Mouse (Mus musculus): ENCODE results near the gene Lrp1. TPM values are rescaled to one million over a fixed set of nuclear protein-coding genes. Genes with fewer than 3 reads are reported as not detected.

The Lrp1 gene
- total RNA-seq, 2 experiments from 2014 or later, result 85.0 to 105 TPM

DNA sequence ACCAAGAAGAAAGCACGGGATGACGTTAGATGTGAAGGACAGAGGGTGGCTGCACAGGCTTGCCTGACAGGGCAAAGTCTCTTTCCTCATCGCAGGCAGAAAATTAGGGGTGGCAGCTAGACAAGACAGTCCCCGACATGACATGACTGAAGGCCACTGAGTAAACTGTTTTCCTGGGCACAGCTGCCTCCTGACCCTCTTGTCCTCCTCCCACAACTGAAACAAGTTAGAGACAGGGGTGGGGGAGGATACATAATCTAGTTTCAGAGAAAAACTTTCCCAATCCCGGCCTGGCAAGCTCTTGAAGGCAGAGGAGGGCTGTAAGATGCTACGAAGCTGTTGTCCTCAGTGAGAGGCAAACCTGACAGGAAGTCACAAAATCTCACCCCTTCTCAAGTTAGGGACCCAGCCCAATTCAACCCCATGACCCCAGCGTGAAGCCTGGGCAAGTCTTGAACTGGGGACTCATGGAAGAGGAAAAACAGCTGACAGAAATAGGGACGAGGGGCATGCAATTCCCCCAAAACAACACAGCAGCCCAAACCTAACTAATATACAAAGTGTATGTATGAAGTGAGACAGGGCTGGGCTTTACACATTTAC lies 1.7 kb downstream of the Lrp1 start:
- no peak for DNase-seq
- intact Hi-C loops (cut with DNase I), result loop anchor here (2.0 kb wide), 2 partner anchors 18 to 42 kb away; no protein-coding TSS in a partner anchor

DNA sequence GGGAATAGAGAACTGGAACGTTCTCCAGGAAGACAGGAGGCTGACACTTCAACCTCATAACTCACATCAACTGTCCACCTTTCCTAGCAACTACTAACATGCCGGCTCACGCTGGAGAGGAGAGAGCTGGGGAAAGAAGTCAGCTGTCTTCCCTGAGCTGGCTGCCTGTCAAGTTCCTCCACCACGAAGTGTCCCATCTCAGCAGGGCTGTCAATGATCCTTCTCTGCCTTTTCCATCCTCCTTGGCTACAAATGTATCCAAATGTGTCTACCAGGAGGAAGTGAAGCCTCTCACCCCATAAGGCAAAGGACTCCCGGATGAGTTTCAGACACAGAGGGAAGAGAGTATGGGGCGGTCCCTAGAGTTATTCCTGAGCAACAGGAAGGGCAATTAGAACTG lies 2.8 kb downstream of the Lrp1 start:
- no peak for DNase-seq
- intact Hi-C loops (cut with DNase I), result loop anchor here (2.0 kb wide), 2 partner anchors 17 to 41 kb away; no protein-coding TSS in a partner anchor

DNA sequence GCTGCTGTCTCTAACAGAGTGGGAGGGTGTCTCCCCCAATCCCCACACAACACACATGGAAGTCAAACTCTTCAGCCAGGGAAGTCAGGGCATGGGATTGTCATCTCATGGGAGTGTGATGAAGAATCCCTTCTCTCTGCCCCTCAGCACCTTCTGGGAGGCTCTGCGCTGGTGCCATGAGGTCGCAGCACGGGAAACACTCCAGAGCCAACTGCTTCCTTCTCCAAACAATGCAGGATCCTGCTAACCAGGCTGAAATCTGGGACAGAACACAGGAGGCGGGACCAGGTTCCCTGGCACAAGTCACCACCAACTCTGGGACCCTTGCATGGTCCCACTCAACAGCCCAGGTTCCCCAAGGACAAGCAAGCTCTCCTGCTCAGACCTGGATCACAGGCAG lies 3.7 kb downstream of the Lrp1 start:
- DNase-seq, result no peak
- intact Hi-C loops (cut with DNase I), result no loop called here

DNA sequence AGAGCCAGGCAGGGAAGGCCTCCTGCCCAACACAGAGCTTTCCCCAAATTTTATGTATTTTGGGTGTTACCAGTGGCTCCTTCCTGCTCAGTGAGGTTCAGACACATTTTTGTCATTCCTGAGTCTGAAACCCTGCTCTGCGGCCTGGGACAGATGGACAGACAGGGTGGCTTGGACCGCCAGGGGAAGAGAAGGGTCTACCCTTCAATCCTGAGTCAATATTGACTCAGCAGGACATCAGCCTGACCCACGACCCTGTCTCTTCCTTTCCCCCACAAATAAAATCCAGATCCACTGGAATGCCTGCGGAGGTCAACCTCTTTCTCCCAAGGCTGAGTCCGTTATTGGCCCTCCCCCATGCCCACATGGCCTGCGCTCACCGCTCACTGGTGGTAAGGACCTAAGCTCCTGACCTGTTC lies 4.7 kb downstream of the Lrp1 start:
- no peak for DNase-seq
- intact Hi-C loops (cut with DNase I), result no loop called here

DNA sequence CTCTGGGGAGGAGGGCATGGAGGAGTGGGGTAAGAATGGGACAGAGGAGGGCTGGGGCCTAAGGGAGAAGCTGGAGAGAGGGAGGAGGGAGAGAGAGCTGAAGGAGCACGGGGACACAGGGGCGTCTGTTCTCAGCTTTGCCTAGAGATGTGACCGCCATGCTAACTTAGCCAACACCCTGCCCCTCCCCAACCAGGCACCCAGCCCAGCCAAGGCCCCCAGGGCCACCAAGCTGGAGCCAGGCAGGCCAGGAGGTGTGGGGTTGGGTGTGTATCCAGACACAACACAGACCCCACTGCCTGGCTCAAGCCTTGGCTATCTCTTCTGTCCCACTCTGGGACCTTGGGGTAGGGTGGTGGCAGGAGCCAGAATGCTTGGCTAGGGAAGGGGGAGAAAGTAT lies 5.4 kb downstream of the Lrp1 start:
- intact Hi-C loops (cut with DNase I), result no loop called here
- DNase-seq, result peak; percentile 69 to 70

DNA sequence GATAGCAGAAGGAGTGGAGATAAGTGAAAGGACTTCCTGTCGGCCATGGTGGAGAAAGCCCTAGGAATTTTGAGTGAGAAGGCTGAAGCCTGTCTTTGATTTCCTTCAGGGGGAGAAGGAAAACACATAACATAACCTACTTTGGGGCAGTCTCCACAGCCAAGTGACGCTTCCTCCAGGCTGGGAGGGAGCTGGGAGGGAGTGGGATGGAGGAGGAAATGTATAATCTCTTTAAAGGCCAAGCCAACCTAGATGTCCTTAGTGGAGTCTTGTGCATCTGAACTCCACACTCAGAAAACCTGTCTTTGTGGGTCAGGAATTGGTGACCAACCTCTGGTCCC lies 5.9 kb downstream of the Lrp1 start:
- intact Hi-C loops (cut with DNase I), result no loop called here
- no peak for DNase-seq

DNA sequence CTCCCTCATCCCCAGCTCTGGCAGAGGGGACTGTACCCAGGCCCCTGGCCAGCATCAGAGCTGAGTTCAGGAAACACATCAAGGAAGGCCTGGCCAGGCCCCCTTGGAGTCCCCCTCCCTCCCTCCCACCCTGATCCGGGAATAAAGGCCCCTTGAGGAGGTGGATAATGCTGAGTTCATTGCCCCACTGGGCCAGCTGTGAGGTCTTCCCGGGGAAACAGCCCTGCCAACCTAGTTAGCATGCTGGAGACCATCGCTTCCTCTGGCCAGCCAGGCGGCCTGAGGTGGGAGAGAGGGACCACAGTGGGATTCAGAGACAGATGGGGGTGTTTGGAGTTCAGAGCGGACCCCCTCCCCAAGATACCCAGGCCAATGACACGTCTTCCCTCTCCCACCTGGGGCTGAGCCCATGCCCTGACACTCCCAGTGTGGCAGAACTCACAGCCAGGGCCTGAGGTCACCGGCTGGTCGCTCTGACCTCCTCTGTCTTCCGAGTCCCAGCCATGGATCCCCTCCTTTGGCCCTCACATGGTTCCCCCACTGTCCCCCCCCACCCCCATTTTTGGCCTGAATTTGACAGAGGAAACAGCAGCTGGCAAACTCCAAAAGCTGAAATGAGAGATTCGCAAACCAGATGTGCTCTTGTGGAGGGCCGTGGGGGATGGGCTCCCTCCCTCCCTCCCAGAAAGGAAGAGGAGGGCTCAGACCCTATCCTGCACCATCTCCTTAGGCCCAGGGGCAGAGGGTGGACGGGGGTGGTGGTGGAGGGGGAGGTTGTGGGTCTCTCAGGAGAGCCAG lies 6.5 kb downstream of the Lrp1 start:
- no peak for DNase-seq
- intact Hi-C loops (cut with DNase I), result no loop called here

DNA sequence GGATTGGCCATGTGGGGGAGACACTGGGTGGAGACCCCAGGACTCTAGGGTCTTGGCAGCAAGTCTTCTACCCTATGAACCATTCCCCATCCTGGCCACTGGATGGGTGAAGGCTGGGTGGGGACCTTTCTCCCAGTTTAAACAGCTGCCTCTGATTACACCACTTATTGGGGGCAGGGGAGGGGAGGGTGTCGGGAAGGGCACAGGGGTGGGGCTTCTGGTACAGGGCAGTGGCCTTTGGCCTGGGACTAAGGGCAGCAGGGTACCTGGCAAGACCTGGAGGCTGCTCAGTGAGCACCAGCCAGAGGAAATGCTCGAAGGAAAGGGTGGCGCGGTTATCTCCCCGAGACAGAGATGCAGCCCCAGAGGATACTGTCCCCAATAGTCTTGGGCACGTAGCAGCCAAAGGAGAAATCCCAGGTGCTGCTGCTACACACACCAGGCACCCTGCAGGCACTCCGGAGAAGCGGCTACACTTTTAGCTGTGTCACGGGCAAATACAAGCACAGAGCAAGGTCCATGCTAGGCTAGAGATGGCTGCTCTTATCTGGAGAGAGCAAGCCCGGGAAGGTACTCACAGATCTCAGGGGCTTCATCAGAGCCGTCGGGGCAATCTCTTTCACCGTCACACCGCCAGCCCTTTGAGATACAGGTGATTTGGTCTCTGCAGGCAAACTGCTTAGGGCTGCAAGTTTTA lies 8.7 kb downstream of the Lrp1 start:
- DNase-seq, result no peak
- intact Hi-C loops (cut with DNase I), result no loop called here

DNA sequence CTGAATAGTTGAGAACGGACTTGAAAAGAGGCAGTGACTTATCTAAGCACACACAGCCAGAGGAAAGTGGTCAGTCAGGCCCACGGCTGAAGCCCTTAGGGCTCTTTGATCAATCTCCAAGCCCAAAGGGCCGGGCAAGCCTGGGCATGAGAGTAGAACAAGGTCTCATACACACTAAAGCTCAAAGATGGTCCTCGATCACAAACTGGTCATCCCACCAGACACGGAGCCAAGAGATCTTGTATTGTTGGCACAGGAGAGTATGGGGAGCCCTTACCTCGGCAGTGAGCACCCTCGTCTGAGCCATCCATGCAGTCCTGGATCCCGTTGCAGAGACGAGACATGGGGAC lies 10.9 kb downstream of the Lrp1 start:
- intact Hi-C loops (cut with DNase I), result no loop called here
- DNase-seq, result no peak

DNA sequence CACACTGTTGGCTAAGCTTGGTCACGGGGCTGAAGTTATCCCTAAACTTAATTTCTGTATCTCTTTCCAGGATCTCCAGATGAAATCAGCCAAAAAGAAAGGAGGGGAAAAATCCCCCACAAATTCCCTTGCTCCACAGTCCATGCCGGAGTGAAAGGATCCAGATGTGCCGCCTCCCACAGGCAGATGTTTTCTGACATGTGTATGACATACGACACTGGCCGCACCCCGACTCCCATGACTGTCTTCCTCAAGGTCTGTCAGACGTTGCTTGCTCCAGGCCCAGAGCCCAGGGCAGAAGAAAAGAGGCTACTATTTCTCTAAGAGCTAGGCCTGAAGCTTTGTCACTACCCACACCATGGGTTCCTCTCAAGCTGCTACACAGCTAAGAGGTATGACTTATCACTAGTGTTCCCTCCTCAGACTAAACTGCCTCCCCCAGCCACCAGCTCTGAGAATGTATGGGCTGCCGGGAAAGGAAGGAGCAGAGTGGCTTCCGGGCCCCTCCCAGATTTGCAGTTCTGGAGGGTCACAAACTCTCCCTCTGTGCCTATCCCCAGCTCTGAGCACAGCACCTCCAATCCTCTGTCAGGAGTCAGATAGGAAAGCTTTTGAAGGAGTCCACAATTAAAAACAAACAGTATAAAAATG lies 11.4 kb downstream of the Lrp1 start:
- intact Hi-C loops (cut with DNase I), result no loop called here
- no peak for DNase-seq

DNA sequence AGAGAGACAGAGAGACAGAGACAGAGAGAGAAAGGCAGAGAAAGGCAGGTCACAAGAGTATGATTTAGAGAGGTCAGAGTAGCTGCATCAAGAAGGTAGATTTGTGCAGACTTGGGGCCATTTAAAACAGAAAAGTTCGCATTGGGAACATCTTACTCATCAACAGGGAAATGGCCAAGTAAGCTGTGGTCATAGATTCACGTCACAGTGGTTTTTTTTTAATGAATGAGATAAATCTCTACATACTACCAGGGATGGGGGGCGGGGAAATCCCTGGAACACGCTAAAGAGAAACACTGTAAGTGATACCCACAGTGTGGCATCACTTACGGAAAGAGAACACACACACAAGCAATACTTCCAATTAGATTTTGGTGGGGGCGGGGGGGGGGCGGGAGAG lies 13.9 kb downstream of the Lrp1 start:
- no peak for DNase-seq
- intact Hi-C loops (cut with DNase I), result no loop called here

DNA sequence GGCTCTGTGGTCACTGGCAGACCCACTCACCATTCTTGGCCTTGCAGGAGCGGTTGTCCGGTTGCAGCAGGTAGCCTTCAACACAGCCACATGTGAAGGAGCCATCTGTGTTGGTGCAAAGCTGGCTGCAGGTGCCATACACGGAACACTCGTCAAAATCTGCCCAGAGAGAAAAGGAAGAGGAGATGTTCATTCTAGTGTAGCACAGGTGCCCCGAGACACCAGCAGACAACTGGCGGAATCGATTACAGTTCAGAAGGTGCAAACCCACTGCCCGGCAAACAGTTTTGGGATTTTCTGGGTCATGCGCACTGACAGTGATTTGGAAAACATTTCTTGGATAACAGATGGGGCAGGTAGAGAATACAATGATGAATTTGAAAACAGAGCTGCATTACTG lies 15.2 kb downstream of the Lrp1 start:
- no peak for DNase-seq
- intact Hi-C loops (cut with DNase I), result no loop called here

DNA sequence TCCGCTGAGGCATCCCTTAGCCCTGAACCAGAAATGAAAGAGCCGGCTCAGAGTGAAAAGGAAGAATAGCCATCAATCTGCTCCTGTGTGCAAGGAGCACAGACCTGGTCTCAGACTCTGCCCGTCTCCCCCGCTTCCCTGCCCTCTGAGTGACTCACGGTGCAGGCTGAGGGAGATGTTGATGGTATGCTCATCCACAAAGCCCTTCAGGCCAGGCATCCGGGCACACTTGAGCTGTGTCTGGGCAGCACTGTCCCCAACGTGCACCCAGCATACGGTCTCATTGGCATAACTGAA lies 15.7 kb downstream of the Lrp1 start:
- DNase-seq, result no peak
- intact Hi-C loops (cut with DNase I), result no loop called here

DNA sequence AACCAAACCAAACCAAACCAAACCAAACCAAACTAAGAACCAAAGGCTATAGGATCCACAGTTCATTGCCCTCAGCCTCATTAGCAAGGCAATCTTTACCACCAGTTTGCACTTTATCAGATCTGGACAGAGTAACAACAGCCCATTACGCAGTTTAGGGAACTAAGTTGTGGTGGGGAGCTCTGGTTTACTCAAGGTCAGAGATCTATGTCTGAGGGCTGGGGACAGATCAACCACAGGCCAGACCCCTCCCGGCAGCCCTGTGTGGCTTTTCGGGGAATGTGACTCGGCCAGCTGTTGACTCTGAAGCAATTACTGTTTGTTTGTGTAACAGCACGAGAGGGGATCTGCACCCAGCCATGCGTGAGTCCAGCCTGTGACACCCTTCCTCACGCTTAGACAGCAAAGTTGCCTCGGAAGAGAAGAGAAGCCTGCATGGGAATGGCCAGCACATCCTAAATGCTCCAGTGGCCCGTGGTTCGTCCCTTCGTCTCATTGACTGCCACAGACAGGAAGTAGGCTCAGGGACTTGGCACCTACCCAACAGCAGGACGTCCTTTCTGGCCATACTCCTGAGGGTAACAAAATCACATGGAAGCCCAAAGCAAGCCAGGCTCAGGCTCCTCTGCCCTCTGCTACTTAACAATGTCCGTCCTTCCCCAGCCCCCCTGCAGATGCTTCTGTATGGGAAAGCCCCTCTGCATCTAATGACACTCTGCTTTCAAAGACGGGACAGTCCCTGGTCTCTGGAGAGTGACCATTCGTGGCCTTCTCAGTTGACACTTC lies 16.3 kb downstream of the Lrp1 start:
- DNase-seq, result peak; percentile 75 to 77
- intact Hi-C loops (cut with DNase I), result no loop called here

DNA sequence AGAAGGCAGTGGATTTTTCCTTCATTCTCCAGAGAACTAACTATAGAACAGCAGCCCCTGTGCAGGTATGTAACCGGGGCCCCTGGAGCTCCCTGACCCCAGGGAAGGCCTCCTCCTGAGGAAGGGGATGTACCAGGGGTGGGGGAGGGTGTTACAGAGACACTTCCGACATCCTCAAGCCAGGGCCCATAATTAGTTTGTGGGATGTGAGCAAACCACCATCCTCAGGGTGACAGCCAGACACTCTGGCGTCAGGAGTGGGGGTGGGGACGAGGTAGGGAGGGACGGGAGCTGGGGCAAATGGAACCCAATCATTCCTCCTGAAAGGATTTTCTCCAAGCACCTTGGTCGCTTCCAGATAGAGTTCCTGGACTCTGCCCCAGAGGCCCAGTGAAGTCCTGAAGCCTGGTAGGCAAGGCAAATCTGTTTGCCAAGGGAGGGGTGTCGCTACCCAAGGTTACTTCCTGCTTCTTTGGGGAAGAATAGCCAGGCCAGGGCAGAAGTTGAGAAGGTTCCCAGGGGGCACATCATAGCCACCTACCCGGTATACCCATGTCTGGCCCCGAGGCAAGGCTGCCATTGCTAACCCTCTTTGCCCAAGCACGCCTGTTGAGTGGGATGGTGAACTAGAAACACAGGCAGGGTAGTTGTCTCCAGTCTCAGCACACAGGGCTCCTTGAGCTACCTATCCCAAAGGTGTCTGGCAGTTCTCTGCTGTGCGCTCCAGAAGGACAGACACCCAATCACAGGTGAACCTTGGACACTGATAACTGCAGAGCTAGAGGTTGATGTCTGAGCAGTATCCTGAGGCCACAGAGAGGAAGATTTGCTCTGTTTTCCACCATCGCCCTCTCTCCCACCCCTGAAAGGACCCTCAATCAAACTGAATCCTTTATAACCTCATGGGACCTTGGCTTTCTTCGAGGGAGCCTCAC lies 17.2 kb downstream of the Lrp1 start:
- DNase-seq, result no peak
- intact Hi-C loops (cut with DNase I), result no loop called here

DNA sequence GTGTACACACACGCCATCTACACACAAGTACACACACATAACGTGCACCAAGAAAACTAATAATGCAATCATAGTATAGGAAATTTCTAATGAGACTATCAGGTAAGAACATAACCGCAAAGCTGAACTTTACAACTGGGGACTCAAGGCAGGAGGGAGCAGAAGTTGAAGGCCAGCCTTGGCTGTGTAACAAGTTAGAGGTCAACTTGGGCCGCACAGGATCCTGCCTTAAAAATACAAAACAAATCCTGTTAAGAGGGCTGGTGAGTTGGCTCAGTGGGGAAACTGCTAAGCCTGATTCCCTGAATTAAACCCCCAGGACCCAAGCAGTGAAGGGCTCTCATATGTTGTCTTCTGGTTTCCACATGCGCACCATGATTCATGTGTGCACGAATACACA lies 18.8 kb downstream of the Lrp1 start:
- DNase-seq, result no peak
- intact Hi-C loops (cut with DNase I), result no loop called here

DNA sequence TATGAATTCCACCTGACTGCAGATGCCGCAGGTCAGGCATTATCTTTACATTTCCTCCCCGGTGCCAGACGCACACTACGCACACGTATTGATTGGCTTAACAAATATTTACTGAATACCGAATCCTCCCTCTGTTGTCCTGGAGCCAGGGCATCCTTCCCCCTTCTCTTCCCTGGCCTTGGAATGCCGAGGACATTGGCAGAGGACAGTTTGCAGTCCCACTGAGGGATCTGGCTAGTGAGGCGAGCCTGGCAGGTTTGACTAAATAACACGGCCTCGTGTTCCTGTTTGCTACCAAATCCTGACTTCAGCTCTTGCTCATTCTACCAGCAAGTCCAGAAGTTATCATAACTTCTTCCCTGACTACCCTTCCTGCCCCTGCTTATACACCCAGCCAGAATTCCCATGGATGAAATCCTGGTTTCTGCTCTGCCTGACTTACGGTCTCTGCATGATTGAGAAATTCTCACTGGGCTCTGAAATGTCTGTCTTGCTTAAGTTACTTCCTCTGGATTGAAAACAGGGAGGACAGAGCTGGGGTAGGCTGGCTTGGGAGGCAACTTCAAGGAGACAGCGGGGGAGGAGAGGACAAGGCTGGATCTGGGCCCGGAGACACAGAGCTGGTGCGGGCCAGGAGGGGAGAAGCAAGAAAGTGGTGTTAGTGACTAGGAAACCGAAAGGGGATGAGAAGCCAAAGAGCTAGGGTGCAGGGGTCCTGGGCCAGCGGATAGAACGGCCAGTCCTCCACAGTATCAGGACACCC lies 21.0 kb downstream of the Lrp1 start:
- intact Hi-C loops (cut with DNase I), result loop anchor here (2.0 kb wide), 1 partner anchor 19 kb away; no protein-coding TSS in a partner anchor
- DNase-seq, result peak; percentile 76 to 79

DNA sequence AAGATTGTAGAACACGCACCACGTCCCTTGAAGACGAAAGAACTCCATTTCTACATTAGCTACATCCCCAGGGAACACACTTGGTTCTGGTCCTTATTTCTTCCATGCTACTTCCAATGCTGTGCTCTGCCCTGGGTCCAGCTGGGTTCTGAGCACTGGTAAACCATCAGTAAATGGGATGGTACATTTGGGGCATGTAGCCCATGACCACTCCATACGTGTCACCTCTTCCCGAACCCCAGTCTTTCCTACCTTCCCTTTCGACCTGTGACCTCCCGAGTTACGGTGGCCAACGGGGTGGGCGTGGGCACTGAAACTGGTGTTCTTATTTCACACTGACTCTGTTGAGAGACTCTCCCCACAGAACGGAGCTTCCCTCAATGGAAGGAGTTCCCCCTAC lies 21.7 kb downstream of the Lrp1 start:
- intact Hi-C loops (cut with DNase I), result no loop called here
- no peak for DNase-seq

DNA sequence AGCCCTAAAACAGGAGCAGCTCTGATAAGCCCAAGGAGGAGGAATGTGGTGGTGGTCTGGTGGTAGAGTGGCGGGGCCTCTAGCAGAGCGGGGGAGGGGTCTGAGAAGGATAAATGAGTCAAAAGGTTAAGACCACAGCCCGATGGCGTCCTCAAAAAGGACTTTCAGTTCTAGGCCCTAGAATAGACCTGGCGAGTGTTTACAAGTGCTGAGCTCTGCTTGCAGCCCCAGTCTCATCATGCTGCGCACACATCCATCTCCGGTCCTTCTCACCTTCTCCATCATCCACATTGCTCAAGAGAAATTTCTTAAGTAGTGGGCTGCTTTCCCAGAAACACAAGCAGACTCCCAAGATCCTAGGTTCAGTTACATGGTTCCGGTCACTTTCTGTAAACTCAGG lies 22.3 kb downstream of the Lrp1 start:
- DNase-seq, result no peak
- intact Hi-C loops (cut with DNase I), result no loop called here

Measured in heart, postnatal 14 days (tissue).